Mouse (Mus musculus): ENCODE measurements around the gene Cops7b.

DNA sequence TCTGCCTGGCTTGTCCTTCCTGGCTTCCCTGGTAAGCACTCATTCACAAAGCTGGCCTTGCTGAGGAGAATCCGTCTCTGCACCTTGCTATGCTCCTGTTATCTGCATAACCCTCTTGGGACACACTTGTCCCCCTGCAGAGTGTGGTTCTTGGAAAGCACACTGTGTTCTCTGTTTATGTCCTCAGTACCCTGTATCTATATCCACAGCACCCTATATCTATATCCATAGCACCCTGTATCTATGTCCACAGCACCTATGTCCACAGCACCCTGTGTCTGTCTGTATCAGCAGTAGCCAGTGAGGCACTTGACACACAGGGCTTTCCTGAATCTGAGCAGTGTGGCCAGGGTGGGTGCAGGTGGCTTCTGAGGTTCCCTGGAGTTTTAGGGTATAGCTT lies 28.2 kb downstream of the Cops7b start:
- TF ChIP-seq POLR2A (IDR thresholded peaks at IDR 0.05; ENCODE audit: control insufficient read depth, low read depth, low read length), result no peak
- no peak for TF ChIP-seq CTCF (IDR thresholded peaks at IDR 0.05; ENCODE audit: control insufficient read depth, insufficient read depth, insufficient replicate concordance, low read depth, low read length)

Measured in testis, adult 2 months (tissue).